In the genomic region with DNA sequence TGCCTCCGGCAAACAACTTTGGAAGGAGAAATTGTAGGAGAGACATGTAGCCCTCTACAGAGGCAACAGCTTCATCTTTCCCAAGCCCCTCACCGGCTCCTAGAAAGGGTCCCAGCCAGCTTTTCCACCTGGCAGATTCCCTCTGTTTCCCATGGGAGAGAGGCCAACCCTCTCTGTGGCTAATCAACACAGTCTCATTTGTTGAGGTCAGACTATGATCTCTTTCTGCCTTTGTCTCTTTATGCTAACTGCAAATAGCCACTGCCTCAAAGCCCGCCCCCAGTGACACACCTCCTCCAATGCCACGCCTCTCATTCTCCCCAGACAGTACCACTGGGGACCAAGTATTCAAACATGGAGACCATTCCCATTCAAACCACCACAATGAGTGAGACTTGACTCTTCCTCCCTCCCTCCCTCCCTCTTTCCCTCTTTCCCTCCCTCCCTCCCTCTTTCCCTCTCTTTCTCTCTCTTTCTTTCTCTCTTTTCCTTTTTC, we compare ENCODE assay signal across 17 mouse cellular contexts.
"Had no signal": no experiment of that assay in that cellular context is flagged by ENCODE, and none has a peak within 500 bp of the region (broad histone marks: within the 10 kb centered on the region; RNA-seq: fewer than 3 reads in every experiment).

No protein-coding gene starts in this region.

- H3K9me3 ChIP-seq: kidney, embryonic 15.5 days; liver, embryonic 13.5 days; midbrain, embryonic 12.5 days; midbrain, embryonic 15.5 days; neural tube, embryonic 13.5 days; stomach, embryonic 15.5 days had no signal

- H3K4me1 ChIP-seq: kidney, embryonic 15.5 days; midbrain, embryonic 12.5 days; midbrain, embryonic 15.5 days; neural tube, embryonic 13.5 days; stomach, embryonic 15.5 days had no signal

- H3K27me3 ChIP-seq: kidney, embryonic 15.5 days; midbrain, embryonic 12.5 days; midbrain, embryonic 15.5 days; neural tube, embryonic 13.5 days; stomach, embryonic 15.5 days had no signal

- H3K9ac ChIP-seq: kidney, embryonic 15.5 days; liver, embryonic 13.5 days; midbrain, embryonic 12.5 days; midbrain, embryonic 15.5 days; neural tube, embryonic 13.5 days; stomach, embryonic 15.5 days had no signal

- H3K4me2 ChIP-seq: kidney, embryonic 15.5 days; liver, embryonic 13.5 days; midbrain, embryonic 12.5 days; midbrain, embryonic 15.5 days; neural tube, embryonic 13.5 days; stomach, embryonic 15.5 days had no signal

- ATAC-seq: midbrain, embryonic 15.5 days had no signal

- H3K27ac ChIP-seq: kidney, embryonic 15.5 days; left cerebral cortex, adult 2 months; liver, embryonic 13.5 days; macrophage; midbrain, embryonic 12.5 days; midbrain, embryonic 15.5 days; neural tube, embryonic 13.5 days; stomach, embryonic 15.5 days had no signal

- DNase-seq: kidney, adult 8-10 months; kidney, postnatal 10 days; kidney, postnatal 36 days; layer of hippocampus, postnatal 36 days; liver, embryonic 13.5 days; lung, adult 2 months; retina, postnatal 1 day; spleen, adult 18-20 months; thymus, postnatal 25 days had no signal

- H3K36me3 ChIP-seq: kidney, embryonic 15.5 days; liver, embryonic 13.5 days; midbrain, embryonic 12.5 days; midbrain, embryonic 15.5 days; neural tube, embryonic 13.5 days; stomach, embryonic 15.5 days had no signal

- H3K4me3 ChIP-seq: kidney, embryonic 15.5 days; left cerebral cortex, adult 2 months; liver, embryonic 13.5 days; midbrain, embryonic 12.5 days; midbrain, embryonic 15.5 days; myocyte; neural tube, embryonic 13.5 days; stomach, embryonic 15.5 days had no signal
